Mouse (Mus musculus) stomach, postnatal 0 days (tissue): ENCODE data around the gene Vmn1r223. TPM values are rescaled to one million over a fixed set of nuclear protein-coding genes. Genes with fewer than 3 reads are reported as not detected.

Experiments used
- ATAC-seq: fragments of 200-750 bp; cut with Nextera tagmentation; 2 replicates; pipeline ENCODE4 v1.8.0; 2017; ENCODE audit not compliant: low FRiP score, low TSS enrichment
- DNase-seq: peaks from one replicate; pipeline ENCODE4 v3.0.0-alpha.2; 2016; ENCODE audit warnings: low spot score
- H3K27ac ChIP-seq: fragments of 300-500 bp; sonication (generic); replicated peaks from 2 replicates; pipeline ENCODE4 v1.5.1; 2014; ENCODE audit warnings: mild to moderate bottlenecking, control low read depth
- H3K27me3 ChIP-seq: fragments of 300-500 bp; sonication (generic); 2 replicates; pipeline ENCODE4 v1.6.1; 2014; ENCODE audit warnings: low read length; ENCODE audit not compliant: control insufficient read depth, insufficient read depth
- H3K36me3 ChIP-seq: fragments of 300-500 bp; sonication (generic); 2 replicates; pipeline ENCODE4 v1.6.1; 2014; ENCODE audit warnings: low read length, mixed read lengths; ENCODE audit not compliant: control insufficient read depth, insufficient read depth
- H3K4me1 ChIP-seq: fragments of 300-500 bp; sonication (generic); replicated peaks from 2 replicates; pipeline ENCODE4 v1.6.1; 2014; ENCODE audit warnings: antibody characterized with exemption; ENCODE audit not compliant: control insufficient read depth, insufficient read depth
- H3K4me2 ChIP-seq: fragments of 300-500 bp; sonication (generic); replicated peaks from 2 replicates; pipeline ENCODE4 v1.6.1; 2014; ENCODE audit warnings: low read depth, mild to moderate bottlenecking, control low read depth, moderate library complexity
- H3K4me3 ChIP-seq: fragments of 300-500 bp; sonication (generic); 2 replicates; pipeline ENCODE4 v1.5.1; 2014; ENCODE audit warnings: low read depth, low read length, control low read depth
- H3K9ac ChIP-seq: fragments of 300-500 bp; sonication (generic); 2 replicates; pipeline ENCODE4 v1.6.1; 2014; ENCODE audit warnings: mild to moderate bottlenecking, low read length, control low read depth, mixed read lengths
- H3K9me3 ChIP-seq: fragments of 300-500 bp; sonication (generic); 2 replicates; pipeline ENCODE4 v1.6.1; 2016; ENCODE audit warnings: low read length; ENCODE audit not compliant: control insufficient read depth
- CTCF ChIP-seq: IDR thresholded peaks from 2 replicates; pipeline ENCODE4 v1.5.1; 2016; ENCODE audit warnings: antibody characterized with exemption, low read depth, mild to moderate bottlenecking, moderate library complexity
- EP300 ChIP-seq: optimal IDR thresholded peaks from 2 replicates; pipeline ENCODE3; 2016; ENCODE audit warnings: antibody characterized with exemption
- WGBS: fragments of 180-500 bp; shearing (Covaris S2); extraction: QIAGEN DNeasy Blood & Tissue Kit; methylation state at CpG from one replicate; pipeline ENCODE4 v1.1.7; 2014; 5-methylcytosine and 5-hydroxymethylcytosine counted together
- polyA plus RNA-seq: library from polyadenylated mRNA; unstranded; fragments of >200 nt; fragmentation: Nextera tagmentation; extraction: Ambion mirVana; gene quantifications from 2 replicates; pipeline ENCODE4 v1.2.1, GENCODE M21; 2015

The Vmn1r223 gene
- polyA plus RNA-seq, 1 experiment from 2014 or later: not detected

DNA sequence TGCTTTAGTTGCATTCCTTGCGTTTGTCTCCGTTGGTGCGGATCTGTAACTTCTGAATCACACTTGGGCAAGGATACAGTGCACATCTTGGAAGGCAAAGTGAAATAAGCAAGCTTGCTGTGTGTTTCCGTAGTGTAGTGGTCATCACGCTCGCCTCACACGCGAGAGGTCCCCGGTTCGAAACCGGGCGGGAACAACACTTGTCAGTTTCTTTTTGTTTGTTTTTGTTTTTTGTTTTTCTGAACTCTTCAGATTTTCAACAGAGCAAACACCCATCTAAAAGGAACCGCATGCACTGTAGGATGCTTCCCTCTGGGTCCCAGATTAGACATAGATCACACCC is 53.0 kb downstream of the Vmn1r223 start:
- Histone ChIP-seq H3K27me3 (no peaks in the 10 kb centered on the region), H3K9me3 (no peaks in the 10 kb centered on the region), H3K4me2 (peak overlapping the region; percentile 51), H3K9ac (peak overlapping the region; percentile 35; the same call in 1 of the 2 replicates), H3K36me3 (no peaks in the 10 kb centered on the region), H3K4me1 (no peaks in the 10 kb centered on the region), H3K27ac (no peak overlapping the region), H3K4me3 (peak overlapping the region; percentile 42)
- no peak for TF ChIP-seq CTCF
- TF ChIP-seq EP300: no peak
- ATAC-seq (no peak), DNase-seq (peak; percentile 36)
- WGBS: 3% methylated on average over 13 of the region's 13 CpGs

Other genes starting within 250 kb of the Vmn1r223 start
- not detected in 2 replicates for gene Vmn1r213, start 239.5 kb upstream of the Vmn1r223 start, polyA plus RNA-seq
- gene Vmn1r214, start 216.7 kb upstream of the Vmn1r223 start, polyA plus RNA-seq: not detected in 2 replicates
- gene Vmn1r215, start 179.1 kb upstream of the Vmn1r223 start, polyA plus RNA-seq: not detected in 2 replicates
- not detected in 2 replicates for gene Vmn1r217, start 128.9 kb upstream of the Vmn1r223 start, polyA plus RNA-seq
- gene Vmn1r218, start 114.0 kb upstream of the Vmn1r223 start, polyA plus RNA-seq: 0.01 TPM in 1 of 2 replicates, not detected in the other
- gene Vmn1r219, start 87.8 kb upstream of the Vmn1r223 start, polyA plus RNA-seq: not detected in 2 replicates
- not detected in 2 replicates for gene Vmn1r220, start 59.2 kb upstream of the Vmn1r223 start, polyA plus RNA-seq
- gene Vmn1r221, start 33.0 kb upstream of the Vmn1r223 start, polyA plus RNA-seq: not detected in 2 replicates
- not detected in 2 replicates for gene Vmn1r222, start 11.2 kb upstream of the Vmn1r223 start, polyA plus RNA-seq
- 18.1 and 18.9 TPM in 2 replicates for gene Zfp322a, start 122.1 kb downstream of the Vmn1r223 start, polyA plus RNA-seq
- 7.1 and 7.4 TPM in 2 replicates for gene Abt1, start 176.7 kb downstream of the Vmn1r223 start, polyA plus RNA-seq
- gene Btn1a1, start 218.8 kb downstream of the Vmn1r223 start, polyA plus RNA-seq: 0.05 TPM in 1 of 2 replicates, not detected in the other
- gene Btn2a2, start 241.7 kb downstream of the Vmn1r223 start, polyA plus RNA-seq: 0.04 and 0.07 TPM in 2 replicates